Mouse (Mus musculus): Measurements from ENCODE around the gene Irs1.

- TF ChIP-seq EP300 (IDR thresholded peaks at IDR 0.05; ENCODE audit: low read depth) (no peak), CTCF (IDR thresholded peaks at IDR 0.05; ENCODE audit: low read depth) (no peak)
Measured at GRCm38 (mm10) chr1:82261053-82261618, 30.1 kb downstream of the Irs1 start.

Measured in liver, embryonic 14.5 days (tissue).